Mouse (Mus musculus) kidney, embryonic 14.5 days (tissue): ENCODE measurements at regions not wholly inside any gene's neighbourhood (a gene's known extent, or its start where the extent isn't known, plus 50 kb on each side); places are given as distances from the start of the nearest gene placed in this dataset.
"Not testable (repeated sequence)": the region's sequence is repeated elsewhere in the genome, so short reads cannot be mapped to it uniquely, and the experiment has no call there.

Source experiments
- ATAC-seq: fragments of 200-750 bp; cut with Nextera tagmentation; 2 replicates; pipeline ENCODE4 v1.8.0; 2017; ENCODE audit warnings: moderate number of reproducible peaks, mild to moderate bottlenecking, moderate TSS enrichment, moderate library complexity; ENCODE audit not compliant: low FRiP score, low TSS enrichment
- H3K27ac ChIP-seq: fragments of 300-500 bp; sonication (generic); 2 replicates; pipeline ENCODE4 v1.5.1; 2014; ENCODE audit warnings: low read depth, mild to moderate bottlenecking, low read length, moderate library complexity, mixed read lengths
- H3K27me3 ChIP-seq: fragments of 300-500 bp; sonication (generic); 2 replicates; pipeline ENCODE4 v1.6.1; 2014; ENCODE audit warnings: mild to moderate bottlenecking, low read length; ENCODE audit not compliant: control insufficient read depth, insufficient read depth
- H3K36me3 ChIP-seq: fragments of 300-500 bp; sonication (generic); 2 replicates; pipeline ENCODE4 v1.6.1; 2014; ENCODE audit warnings: low read length, mixed read lengths; ENCODE audit not compliant: control insufficient read depth, insufficient read depth
- H3K4me1 ChIP-seq: fragments of 300-500 bp; sonication (generic); 2 replicates; pipeline ENCODE4 v1.6.1; 2014; ENCODE audit warnings: low read length, mixed read lengths; ENCODE audit not compliant: control insufficient read depth, insufficient read depth
- H3K4me2 ChIP-seq: fragments of 300-500 bp; sonication (generic); replicated peaks from 2 replicates; pipeline ENCODE4 v1.6.1; 2014; ENCODE audit warnings: low read depth, mild to moderate bottlenecking, low read length
- H3K4me3 ChIP-seq: fragments of 300-500 bp; sonication (generic); 2 replicates; pipeline ENCODE4 v1.5.1; 2014; ENCODE audit warnings: mild to moderate bottlenecking, low read length
- H3K9ac ChIP-seq: fragments of 300-500 bp; sonication (generic); 2 replicates; pipeline ENCODE4 v1.6.1; 2014; ENCODE audit warnings: low read depth, mild to moderate bottlenecking, low read length, moderate library complexity
- H3K9me3 ChIP-seq: fragments of 300-500 bp; sonication (generic); 2 replicates; pipeline ENCODE4 v1.6.1; 2016; ENCODE audit warnings: low read length; ENCODE audit not compliant: control insufficient read depth
- WGBS: fragments of 180-500 bp; shearing (Covaris S2); extraction: QIAGEN DNeasy Blood & Tissue Kit; methylation state at CpG from one replicate; pipeline ENCODE4 v1.1.7; 2014; 5-methylcytosine and 5-hydroxymethylcytosine counted together

- H3K4me2 ChIP-seq: no peak overlapping the region
- H3K9ac ChIP-seq: no peak overlapping the region
- no peaks in the 10 kb centered on the region for H3K36me3 ChIP-seq
- H3K9me3 ChIP-seq: no peaks in the 10 kb centered on the region
- 74% methylated on average over 1 of the region's 1 CpGs for WGBS
- H3K27ac ChIP-seq: no peak overlapping the region
- H3K4me3 ChIP-seq: no peak overlapping the region
- H3K27me3 ChIP-seq: no peaks in the 10 kb centered on the region
- ATAC-seq: no peak
- no peaks in the 10 kb centered on the region for H3K4me1 ChIP-seq
Observed at GRCm38 (mm10) chr19:51355701-51356100, 677.3 kb upstream of the Sorcs1 start.

- 92% methylated on average over 2 of the region's 2 CpGs for WGBS
- no peak for ATAC-seq
Observed at GRCm38 (mm10) chr19:51340491-51340890, 662.0 kb upstream of the Sorcs1 start.

GRCm38 (mm10) chr19:51330010-51330409 is 651.6 kb upstream of the Sorcs1 start:
- no peaks in the 10 kb centered on the region for H3K27me3 ChIP-seq
- no peaks in the 10 kb centered on the region for H3K9me3 ChIP-seq
- ATAC-seq: peak; percentile 66; the same call in 1 of the 2 replicates
- H3K9ac ChIP-seq: no peak overlapping the region
- 8% methylated on average over 2 of the region's 2 CpGs for WGBS
- H3K27ac ChIP-seq: no peak overlapping the region
- H3K4me2 ChIP-seq: no peak overlapping the region
- 0 out of 2 replicates have a peak, but pooled peaks cover 3% of the 10 kb centered on the region for H3K4me1 ChIP-seq
- H3K4me3 ChIP-seq: no peak overlapping the region
- H3K36me3 ChIP-seq: no peaks in the 10 kb centered on the region

More at GRCm38 (mm10) chr19:51340491-51340890, 662.0 kb upstream of the Sorcs1 start:
- Histone ChIP-seq H3K9me3 (no peaks in the 10 kb centered on the region), H3K4me1 (no peaks in the 10 kb centered on the region), H3K9ac (no peak overlapping the region), H3K4me2 (no peak overlapping the region), H3K36me3 (no peaks in the 10 kb centered on the region), H3K27me3 (no peaks in the 10 kb centered on the region), H3K27ac (no peak overlapping the region), H3K4me3 (no peak overlapping the region)

GRCm38 (mm10) chr19:51303708-51304107 is 625.3 kb upstream of the Sorcs1 start:
- Histone ChIP-seq H3K4me2 (no peak overlapping the region), H3K36me3 (no peaks in the 10 kb centered on the region), H3K27ac (no peak overlapping the region), H3K9ac (no peak overlapping the region), H3K4me1 (no peaks in the 10 kb centered on the region), H3K9me3 (no peaks in the 10 kb centered on the region), H3K4me3 (no peak overlapping the region), H3K27me3 (no peaks in the 10 kb centered on the region)
- no peak for ATAC-seq
- WGBS: 74% methylated on average over 3 of the region's 3 CpGs

GRCm38 (mm10) chr19:51296631-51297030 is 618.2 kb upstream of the Sorcs1 start:
- ATAC-seq, H3K4me3 ChIP-seq, H3K9ac ChIP-seq, H3K4me1 ChIP-seq, H3K27me3 ChIP-seq, H3K9me3 ChIP-seq, H3K36me3 ChIP-seq, H3K4me2 ChIP-seq, H3K27ac ChIP-seq: not testable (repeated sequence)
- WGBS: 90% methylated on average over 4 of the region's 4 CpGs

GRCm38 (mm10) chr19:51268978-51269556 is 590.6 kb upstream of the Sorcs1 start:
- ATAC-seq: no peak
- 58% methylated on average over 4 of the region's 4 CpGs for WGBS

GRCm38 (mm10) chr19:51240295-51240864 is 561.9 kb upstream of the Sorcs1 start:
- Histone ChIP-seq H3K9ac (no peak overlapping the region), H3K27ac (no peak overlapping the region), H3K4me2 (no peak overlapping the region), H3K4me3 (no peak overlapping the region), H3K27me3 (no peaks in the 10 kb centered on the region), H3K36me3 (no peaks in the 10 kb centered on the region), H3K4me1 (no peaks in the 10 kb centered on the region), H3K9me3 (no peaks in the 10 kb centered on the region)
- ATAC-seq: no peak
- 66% methylated on average over 2 of the region's 2 CpGs for WGBS

More at GRCm38 (mm10) chr19:51268978-51269556, 590.6 kb upstream of the Sorcs1 start:
- H3K36me3 ChIP-seq: no peaks in the 10 kb centered on the region
- H3K9me3 ChIP-seq: no peaks in the 10 kb centered on the region
- no peaks in the 10 kb centered on the region for H3K4me1 ChIP-seq
- H3K4me2 ChIP-seq: no peak overlapping the region
- H3K4me3 ChIP-seq: no peak overlapping the region
- no peak overlapping the region for H3K9ac ChIP-seq
- no peak overlapping the region for H3K27ac ChIP-seq
- no peaks in the 10 kb centered on the region for H3K27me3 ChIP-seq

- H3K36me3 ChIP-seq: no peaks in the 10 kb centered on the region
- H3K4me2 ChIP-seq: no peak overlapping the region
- no peaks in the 10 kb centered on the region for H3K4me1 ChIP-seq
- H3K9ac ChIP-seq: no peak overlapping the region
- no peaks in the 10 kb centered on the region for H3K9me3 ChIP-seq
- peak; percentile 64; the same call in 1 of the 2 replicates for ATAC-seq
- no peak overlapping the region for H3K4me3 ChIP-seq
- H3K27me3 ChIP-seq: no peaks in the 10 kb centered on the region
- 0 out of 2 replicates have a peak overlapping the region, but pooled peaks have one; percentile 12 for H3K27ac ChIP-seq
Observed at GRCm38 (mm10) chr19:51238181-51238523, 559.7 kb upstream of the Sorcs1 start.

- Histone ChIP-seq H3K4me2 (no peak overlapping the region), H3K4me1 (no peaks in the 10 kb centered on the region), H3K9ac (no peak overlapping the region), H3K36me3 (no peaks in the 10 kb centered on the region), H3K9me3 (no peaks in the 10 kb centered on the region), H3K27me3 (no peaks in the 10 kb centered on the region), H3K4me3 (no peak overlapping the region), H3K27ac (no peak overlapping the region)
- 30% methylated on average over 1 of the region's 1 CpGs for WGBS
- ATAC-seq: peak; percentile 85
Observed at GRCm38 (mm10) chr19:51237509-51238180, 559.2 kb upstream of the Sorcs1 start.
